Mouse (Mus musculus) neural tube, embryonic 14.5 days (tissue): Measurements from ENCODE around the gene Lemd1. TPM values are rescaled to one million over a fixed set of nuclear protein-coding genes. Genes with fewer than 3 reads are reported as not detected.

ENCODE experiments used
- ATAC-seq: fragments of 200-750 bp; cut with Nextera tagmentation; 2 replicates; pipeline ENCODE4 v1.8.0; 2017; ENCODE audit warnings: low read depth, mild to moderate bottlenecking, moderate TSS enrichment, moderate library complexity
- H3K27ac ChIP-seq: fragments of 300-500 bp; sonication (generic); 2 replicates; pipeline ENCODE4 v1.5.1; 2014; ENCODE audit warnings: low read depth, mild to moderate bottlenecking, control low read depth, low read length, moderate library complexity, mixed read lengths
- H3K27me3 ChIP-seq: fragments of 300-500 bp; sonication (generic); 2 replicates; pipeline ENCODE4 v1.6.1; 2014; ENCODE audit warnings: low read length; ENCODE audit not compliant: control insufficient read depth, insufficient read depth
- H3K36me3 ChIP-seq: fragments of 300-500 bp; sonication (generic); 2 replicates; pipeline ENCODE4 v1.6.1; 2014; ENCODE audit warnings: low read length, mixed read lengths; ENCODE audit not compliant: control insufficient read depth, insufficient read depth
- H3K4me1 ChIP-seq: fragments of 300-500 bp; sonication (generic); 2 replicates; pipeline ENCODE4 v1.6.1; 2014; ENCODE audit warnings: low read length; ENCODE audit not compliant: control insufficient read depth, insufficient read depth
- H3K4me2 ChIP-seq: fragments of 300-500 bp; sonication (generic); 2 replicates; pipeline ENCODE4 v1.6.1; 2014; ENCODE audit warnings: mild to moderate bottlenecking, low read depth, low read length, control low read depth
- H3K4me3 ChIP-seq: fragments of 300-500 bp; sonication (generic); 2 replicates; pipeline ENCODE4 v1.5.1; 2014; ENCODE audit warnings: low read depth, low read length, control low read depth, mixed read lengths
- H3K9ac ChIP-seq: fragments of 300-500 bp; sonication (generic); replicated peaks from 2 replicates; pipeline ENCODE4 v1.6.1; 2014; ENCODE audit warnings: low read depth, mild to moderate bottlenecking, control low read depth, low read length, mixed read lengths
- H3K9me3 ChIP-seq: fragments of 300-500 bp; sonication (generic); 2 replicates; pipeline ENCODE4 v1.6.1; 2016; ENCODE audit warnings: low read length; ENCODE audit not compliant: control insufficient read depth
- WGBS: fragments of 180-500 bp; shearing (Covaris S2); extraction: QIAGEN DNeasy Blood & Tissue Kit; methylation state at CpG from one replicate; pipeline ENCODE4 v1.1.7; 2014; 5-methylcytosine and 5-hydroxymethylcytosine counted together
- polyA plus RNA-seq: library from polyadenylated mRNA; unstranded; fragments of >200 nt; fragmentation: Nextera tagmentation; extraction: Ambion mirVana; gene quantifications from 2 replicates; pipeline ENCODE4 v1.2.1, GENCODE M21; 2014

Gene Lemd1
- polyA plus RNA-seq, 1 experiment from 2014 or later, result 25.3 TPM

- no peaks in the 10 kb centered on the region for H3K9me3 ChIP-seq
- H3K36me3 ChIP-seq, result no peaks in the 10 kb centered on the region
- WGBS, result 29% methylated on average over 5 of the region's 5 CpGs
- H3K9ac ChIP-seq, result no peak overlapping the region
- peak overlapping the region; percentile 68; the same call in 1 of the 2 replicates for H3K4me2 ChIP-seq
- peaks cover 65% of the 10 kb centered on the region for H3K4me1 ChIP-seq
- H3K4me3 ChIP-seq, result no peak overlapping the region
- ATAC-seq, result no peak
- H3K27ac ChIP-seq, result no peak overlapping the region
- H3K27me3 ChIP-seq, result no peaks in the 10 kb centered on the region
Measured at GRCm38 (mm10) chr1:132195681-132196080, 4.5 kb downstream of the Lemd1 start.

- Histone ChIP-seq H3K27ac (no peak overlapping the region), H3K36me3 (no peaks in the 10 kb centered on the region), H3K4me2 (peak overlapping the region; percentile 21; the same call in 1 of the 2 replicates), H3K27me3 (no peaks in the 10 kb centered on the region), H3K4me1 (peaks cover 70% of the 10 kb centered on the region), H3K9ac (no peak overlapping the region), H3K9me3 (no peaks in the 10 kb centered on the region), H3K4me3 (no peak overlapping the region)
- no peak for ATAC-seq
- WGBS, result 13% methylated on average over 7 of the region's 7 CpGs
Measured at GRCm38 (mm10) chr1:132196337-132196736, 5.1 kb downstream of the Lemd1 start.

DNA sequence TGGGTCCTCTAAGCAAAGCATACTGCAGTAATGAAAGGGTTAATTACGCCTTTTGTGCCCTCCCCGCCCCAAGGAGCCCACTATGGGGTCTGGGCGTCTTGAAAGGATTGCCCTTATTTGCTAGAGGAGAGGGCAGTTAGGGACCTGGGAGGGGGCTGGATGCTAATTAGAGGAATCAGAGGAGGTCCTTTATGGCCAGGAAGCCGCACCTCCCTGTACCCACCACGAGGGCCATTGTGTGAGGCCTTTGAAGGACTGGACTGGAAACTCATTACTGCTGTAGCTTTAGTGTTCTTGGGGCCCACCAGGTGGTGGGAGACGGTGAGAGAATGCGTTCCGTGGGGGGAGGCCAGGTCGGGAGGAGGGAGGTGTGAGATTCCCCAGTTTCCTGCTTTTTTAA is 6.4 kb downstream of the Lemd1 start:
- ATAC-seq, result no peak
- Histone ChIP-seq H3K27me3 (no peaks in the 10 kb centered on the region), H3K4me3 (no peak overlapping the region), H3K9ac (no peak overlapping the region), H3K4me1 (peaks cover 70% of the 10 kb centered on the region), H3K4me2 (peak overlapping the region; percentile 9; the same call in 1 of the 2 replicates), H3K36me3 (no peaks in the 10 kb centered on the region), H3K9me3 (no peaks in the 10 kb centered on the region), H3K27ac (no peak overlapping the region)
- WGBS, result 4% methylated on average over 9 of the region's 9 CpGs

DNA sequence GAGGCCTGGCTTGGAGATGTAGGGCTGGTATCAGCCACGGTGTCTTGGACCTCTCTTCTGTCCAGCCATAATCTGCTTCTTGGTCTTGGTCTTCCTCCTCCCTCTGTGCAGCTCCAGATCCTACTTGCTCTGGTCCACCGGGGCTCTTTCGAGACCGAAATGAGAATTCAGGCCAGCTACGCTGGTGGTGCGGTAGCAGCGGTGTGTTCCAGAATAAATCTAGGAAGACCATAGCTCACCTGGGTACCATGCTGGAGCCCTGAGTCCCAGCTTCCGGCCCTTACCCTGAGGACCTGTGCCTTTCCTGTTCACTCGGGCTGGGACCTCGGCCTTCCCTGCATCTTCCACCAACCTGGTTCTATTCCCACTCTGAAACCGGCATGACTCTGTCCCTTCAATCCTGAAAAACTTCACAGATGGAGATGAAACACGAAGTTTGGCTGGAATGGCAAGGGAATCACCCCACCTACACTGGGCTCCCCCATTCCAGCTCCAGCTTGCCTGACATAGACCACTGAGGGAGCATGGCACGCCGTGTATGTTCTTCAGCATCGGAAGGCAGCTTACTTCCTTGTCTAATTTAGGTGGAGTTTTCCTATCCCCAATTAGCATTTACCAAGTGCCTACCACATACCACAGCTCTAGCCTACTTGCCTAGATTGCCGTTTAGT is 7.3 kb downstream of the Lemd1 start:
- no peaks in the 10 kb centered on the region for H3K9me3 ChIP-seq
- H3K4me1 ChIP-seq, result peaks cover 61% of the 10 kb centered on the region
- no peak overlapping the region for H3K4me3 ChIP-seq
- no peak overlapping the region for H3K4me2 ChIP-seq
- H3K27ac ChIP-seq, result no peak overlapping the region
- H3K36me3 ChIP-seq, result no peaks in the 10 kb centered on the region
- H3K9ac ChIP-seq, result no peak overlapping the region
- no peak for ATAC-seq
- WGBS, result 70% methylated on average over 16 of the region's 16 CpGs
- no peaks in the 10 kb centered on the region for H3K27me3 ChIP-seq

GRCm38 (mm10) chr1:132199244-132199643 is 8.0 kb downstream of the Lemd1 start:
- no peak for ATAC-seq
- 67% methylated on average over 6 of the region's 6 CpGs for WGBS
- Histone ChIP-seq H3K4me3 (no peak overlapping the region), H3K9ac (no peak overlapping the region), H3K27ac (no peak overlapping the region), H3K27me3 (no peaks in the 10 kb centered on the region), H3K4me1 (peaks cover 54% of the 10 kb centered on the region), H3K36me3 (no peaks in the 10 kb centered on the region), H3K9me3 (no peaks in the 10 kb centered on the region), H3K4me2 (no peak overlapping the region)

GRCm38 (mm10) chr1:132199934-132200333 is 8.7 kb downstream of the Lemd1 start:
- peaks cover 47% of the 10 kb centered on the region for H3K4me1 ChIP-seq
- 0 out of 2 replicates have a peak overlapping the region, but pooled peaks have one; percentile 12 for H3K9ac ChIP-seq
- H3K36me3 ChIP-seq, result no peaks in the 10 kb centered on the region
- H3K4me2 ChIP-seq, result peak overlapping the region; percentile 26; the same call in 1 of the 2 replicates
- 18% methylated on average over 12 of the region's 12 CpGs for WGBS
- H3K9me3 ChIP-seq, result no peaks in the 10 kb centered on the region
- no peak overlapping the region for H3K4me3 ChIP-seq
- no peaks in the 10 kb centered on the region for H3K27me3 ChIP-seq
- 0 out of 2 replicates have a peak overlapping the region, but pooled peaks have one; percentile 16 for H3K27ac ChIP-seq
- no peak for ATAC-seq

GRCm38 (mm10) chr1:132200562-132201510 is 9.6 kb downstream of the Lemd1 start:
- peak; percentile 83 for ATAC-seq
- 9% methylated on average over 11 of the region's 11 CpGs for WGBS
- 0 out of 2 replicates have a peak overlapping the region, but pooled peaks have one; percentile 12 for H3K27ac ChIP-seq
- no peaks in the 10 kb centered on the region for H3K27me3 ChIP-seq
- H3K9ac ChIP-seq, result peak overlapping the region; percentile 4; the same call in 1 of the 2 replicates
- peaks cover 38% of the 10 kb centered on the region for H3K4me1 ChIP-seq
- no peaks in the 10 kb centered on the region for H3K9me3 ChIP-seq
- H3K4me3 ChIP-seq, result peak overlapping the region; percentile 16; the same call in 1 of the 2 replicates
- H3K36me3 ChIP-seq, result no peaks in the 10 kb centered on the region
- peak overlapping the region; percentile 26; the same call in 1 of the 2 replicates for H3K4me2 ChIP-seq

DNA sequence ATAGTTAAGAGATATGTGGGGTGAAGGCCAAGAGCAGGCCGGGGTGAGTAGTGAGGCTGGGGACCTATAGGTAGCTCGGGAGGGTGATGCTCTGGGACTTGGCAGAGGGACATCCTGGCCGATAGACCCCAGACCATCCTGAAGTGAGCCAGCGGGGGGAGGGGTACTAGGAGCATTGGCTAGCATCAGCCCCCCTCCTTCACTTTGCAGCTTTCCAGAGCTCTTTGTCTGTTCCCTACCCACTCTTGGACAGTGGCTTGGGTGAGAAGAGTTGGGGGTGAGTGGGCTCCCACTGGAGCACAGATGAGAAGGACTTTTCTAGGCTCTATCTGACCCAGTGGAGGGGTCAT is 10.3 kb downstream of the Lemd1 start:
- Histone ChIP-seq H3K4me2 (peak overlapping the region; percentile 26; the same call in 1 of the 2 replicates), H3K27me3 (no peaks in the 10 kb centered on the region), H3K36me3 (no peaks in the 10 kb centered on the region), H3K27ac (no peak overlapping the region), H3K4me1 (peaks cover 32% of the 10 kb centered on the region), H3K9me3 (no peaks in the 10 kb centered on the region), H3K4me3 (no peak overlapping the region), H3K9ac (peak overlapping the region; percentile 4; the same call in 1 of the 2 replicates)
- ATAC-seq, result no peak
- WGBS, result 38% methylated on average over 4 of the region's 4 CpGs
